Mouse (Mus musculus): Measurements from ENCODE around the gene Myo18a.

- no peak for TF ChIP-seq CTCF (IDR thresholded peaks at IDR 0.05)
- TF ChIP-seq EP300 (IDR thresholded peaks at IDR 0.05): no peak
These were observed 761 bp downstream of the Myo18a start for GRCm38 (mm10) chr11:77763673-77764340.

All from lung, postnatal 0 days (tissue).